Mouse (Mus musculus): ENCODE measurements around the gene Itpr1.

GRCm38 (mm10) chr6:108592636-108593035 lies 379.7 kb downstream of the Itpr1 start:
- TF ChIP-seq CTCF (IDR thresholded peaks at IDR 0.05; ENCODE audit: insufficient read depth, low read length) (no peak), POLR2A (IDR thresholded peaks at IDR 0.05; ENCODE audit: borderline replicate concordance, extremely low read depth, low read depth, low read length) (no peak)

Data from lung, adult 2 months (tissue).